Mouse (Mus musculus): ENCODE results near the gene Ifi204.
"Not testable (repeated sequence)": the region's sequence is repeated elsewhere in the genome, so short reads cannot be mapped to it uniquely, and the experiment has no call there.

Ifi204 gene

GRCm38 (mm10) chr1:173766848-173767617 lies at the start of gene Ifi204:
Gene Ifi204 (minus strand): TSS chr1:173766943.
- DNase-seq (ENCODE audit: low spot score) = peak; percentile 6

GRCm38 (mm10) chr1:173809294-173809693 lies 42.6 kb upstream of the Ifi204 start:
- DNase-seq (ENCODE audit: low spot score) = not testable (repeated sequence)

GRCm38 (mm10) chr1:173802689-173803281 lies 36.0 kb upstream of the Ifi204 start:
- peak; percentile 8 for DNase-seq (ENCODE audit: low spot score)

- DNase-seq (ENCODE audit: low spot score) = not testable (repeated sequence)
Observed at GRCm38 (mm10) chr1:173802207-173802606, 35.5 kb upstream of the Ifi204 start.

- not testable (repeated sequence) for DNase-seq (ENCODE audit: low spot score)
Observed at GRCm38 (mm10) chr1:173801791-173802190, 35.0 kb upstream of the Ifi204 start.

GRCm38 (mm10) chr1:173773457-173773856 lies 6.7 kb upstream of the Ifi204 start:
- DNase-seq (ENCODE audit: low spot score) = not testable (repeated sequence)

GRCm38 (mm10) chr1:173760032-173760431 lies 6.7 kb downstream of the Ifi204 start:
- DNase-seq (ENCODE audit: low spot score) = not testable (repeated sequence)

GRCm38 (mm10) chr1:173742262-173742661 lies 24.5 kb downstream of the Ifi204 start:
- DNase-seq (ENCODE audit: low spot score) = no peak

GRCm38 (mm10) chr1:173741656-173742055 lies 25.1 kb downstream of the Ifi204 start, which contains the start of gene Ifi207:
Gene Ifi207 (minus strand): TSS chr1:173741747.
- DNase-seq (ENCODE audit: low spot score) = no peak

GRCm38 (mm10) chr1:173740537-173740936 lies 26.2 kb downstream of the Ifi204 start:
- no peak for DNase-seq (ENCODE audit: low spot score)

- DNase-seq (ENCODE audit: low spot score) = no peak
Observed at GRCm38 (mm10) chr1:173736986-173737385, 29.8 kb downstream of the Ifi204 start.

GRCm38 (mm10) chr1:173735015-173735414 lies 31.7 kb downstream of the Ifi204 start:
- not testable (repeated sequence) for DNase-seq (ENCODE audit: low spot score)

GRCm38 (mm10) chr1:173733219-173733618 lies 33.5 kb downstream of the Ifi204 start:
- no peak for DNase-seq (ENCODE audit: low spot score)

Data from layer of hippocampus, adult 9-10 months (tissue).